Mouse (Mus musculus) embryonic facial prominence, embryonic 14.5 days (tissue): ENCODE results near the gene Slc22a13. TPM values are rescaled to one million over a fixed set of nuclear protein-coding genes. Genes with fewer than 3 reads are reported as not detected.
A peak's percentile ranks its signal among the peaks of the same experiment; 100 is the strongest.

Source experiments
- ATAC-seq: fragments of 200-750 bp; cut with Nextera tagmentation; 2 replicates; pipeline ENCODE4 v1.8.0; 2017; ENCODE audit warnings: low read depth, moderate number of reproducible peaks, moderate TSS enrichment
- DNase-seq: peaks from one replicate; pipeline ENCODE4 v3.0.0-alpha.2; 2015; ENCODE audit warnings: low spot score
- H3K27ac ChIP-seq: fragments of 300-500 bp; sonication (generic); replicated peaks from 2 replicates; pipeline ENCODE4 v1.5.1; 2014; ENCODE audit warnings: low read depth, mild to moderate bottlenecking, low read length, moderate library complexity
- H3K27me3 ChIP-seq: fragments of 300-500 bp; sonication (generic); replicated peaks from 2 replicates; pipeline ENCODE4 v1.6.1; 2014; ENCODE audit warnings: low read length; ENCODE audit not compliant: control insufficient read depth, insufficient read depth
- H3K36me3 ChIP-seq: fragments of 300-500 bp; sonication (generic); 2 replicates; pipeline ENCODE4 v1.6.1; 2014; ENCODE audit warnings: low read length, mixed read lengths; ENCODE audit not compliant: control insufficient read depth, insufficient read depth
- H3K4me1 ChIP-seq: fragments of 300-500 bp; sonication (generic); 2 replicates; pipeline ENCODE4 v1.6.1; 2014; ENCODE audit warnings: antibody characterized with exemption, low read length; ENCODE audit not compliant: control insufficient read depth, insufficient read depth
- H3K4me2 ChIP-seq: fragments of 300-500 bp; sonication (generic); 2 replicates; pipeline ENCODE4 v1.6.1; 2014; ENCODE audit warnings: low read depth, mild to moderate bottlenecking, low read length, moderate library complexity, mixed read lengths
- H3K4me3 ChIP-seq: fragments of 300-500 bp; sonication (generic); 2 replicates; pipeline ENCODE4 v1.5.1; 2014; ENCODE audit warnings: low read depth, mild to moderate bottlenecking, low read length
- H3K9ac ChIP-seq: fragments of 300-500 bp; sonication (generic); 2 replicates; pipeline ENCODE4 v1.6.1; 2014; ENCODE audit warnings: low read depth, mild to moderate bottlenecking, low read length, moderate library complexity, mixed read lengths
- H3K9me3 ChIP-seq: fragments of 300-500 bp; sonication (generic); 2 replicates; pipeline ENCODE4 v1.6.1; 2016; ENCODE audit warnings: low read length; ENCODE audit not compliant: control insufficient read depth
- WGBS: fragments of 180-500 bp; shearing (Covaris S2); extraction: QIAGEN DNeasy Blood & Tissue Kit; methylation state at CpG from one replicate; pipeline ENCODE4 v1.1.7; 2014; 5-methylcytosine and 5-hydroxymethylcytosine counted together
- polyA plus RNA-seq: library from polyadenylated mRNA; unstranded; fragments of >200 nt; fragmentation: Nextera tagmentation; extraction: Ambion mirVana; gene quantifications from 2 replicates; pipeline ENCODE4 v1.2.1, GENCODE M21; 2014

Gene Slc22a13
- polyA plus RNA-seq, 1 experiment from 2014 or later, result not detected

GRCm38 (mm10) chr9:119212996-119213395, 4.1 kb upstream of the Slc22a13 start:
- Histone ChIP-seq H3K4me3 (no peak overlapping the region), H3K36me3 (no peaks in the 10 kb centered on the region), H3K4me1 (no peaks in the 10 kb centered on the region), H3K27ac (no peak overlapping the region), H3K4me2 (no peak overlapping the region), H3K9me3 (no peaks in the 10 kb centered on the region), H3K9ac (no peak overlapping the region), H3K27me3 (no peaks in the 10 kb centered on the region)
- DNase-seq, result no peak
- ATAC-seq, result no peak
- 78% methylated on average over 8 of the region's 8 CpGs for WGBS

GRCm38 (mm10) chr9:119207113-119207512, 1.8 kb downstream of the Slc22a13 start:
- Histone ChIP-seq H3K9me3 (0 out of 2 replicates have a peak, but pooled peaks cover 7% of the 10 kb centered on the region), H3K9ac (no peak overlapping the region), H3K36me3 (no peaks in the 10 kb centered on the region), H3K4me2 (no peak overlapping the region), H3K27ac (no peak overlapping the region), H3K27me3 (no peaks in the 10 kb centered on the region), H3K4me3 (no peak overlapping the region), H3K4me1 (no peaks in the 10 kb centered on the region)
- DNase-seq (no peak), ATAC-seq (no peak)
- 64% methylated on average over 4 of the region's 4 CpGs for WGBS

- Histone ChIP-seq H3K27me3 (no peaks in the 10 kb centered on the region), H3K4me1 (no peaks in the 10 kb centered on the region), H3K4me2 (no peak overlapping the region), H3K27ac (no peak overlapping the region), H3K36me3 (no peaks in the 10 kb centered on the region), H3K9me3 (0 out of 2 replicates have a peak, but pooled peaks cover 7% of the 10 kb centered on the region), H3K4me3 (no peak overlapping the region), H3K9ac (no peak overlapping the region)
- 88% methylated on average over 2 of the region's 2 CpGs for WGBS
- ATAC-seq, result no peak
- DNase-seq, result no peak
Measured at GRCm38 (mm10) chr9:119206666-119207065, 2.2 kb downstream of the Slc22a13 start.

- ATAC-seq (no peak), DNase-seq (no peak)
- WGBS, result 88% methylated on average over 5 of the region's 5 CpGs
- no peaks in the 10 kb centered on the region for H3K27me3 ChIP-seq
- no peak overlapping the region for H3K9ac ChIP-seq
- no peak overlapping the region for H3K27ac ChIP-seq
- H3K4me1 ChIP-seq, result no peaks in the 10 kb centered on the region
- 0 out of 2 replicates have a peak, but pooled peaks cover 7% of the 10 kb centered on the region for H3K9me3 ChIP-seq
- no peaks in the 10 kb centered on the region for H3K36me3 ChIP-seq
- H3K4me2 ChIP-seq, result no peak overlapping the region
- H3K4me3 ChIP-seq, result no peak overlapping the region
Measured at GRCm38 (mm10) chr9:119205756-119206155, 3.1 kb downstream of the Slc22a13 start.

- 0 out of 2 replicates have a peak, but pooled peaks cover 7% of the 10 kb centered on the region for H3K9me3 ChIP-seq
- no peaks in the 10 kb centered on the region for H3K27me3 ChIP-seq
- ATAC-seq, result no peak
- no peak overlapping the region for H3K4me3 ChIP-seq
- 93% methylated on average over 9 of the region's 9 CpGs for WGBS
- no peak overlapping the region for H3K9ac ChIP-seq
- no peak overlapping the region for H3K4me2 ChIP-seq
- H3K27ac ChIP-seq, result no peak overlapping the region
- H3K36me3 ChIP-seq, result no peaks in the 10 kb centered on the region
- no peaks in the 10 kb centered on the region for H3K4me1 ChIP-seq
- no peak for DNase-seq
Measured at GRCm38 (mm10) chr9:119203617-119204016, 5.3 kb downstream of the Slc22a13 start.

GRCm38 (mm10) chr9:119201653-119202052, 7.2 kb downstream of the Slc22a13 start:
- H3K4me1 ChIP-seq, result no peaks in the 10 kb centered on the region
- H3K27ac ChIP-seq, result no peak overlapping the region
- H3K27me3 ChIP-seq, result no peaks in the 10 kb centered on the region
- no peak for DNase-seq
- no peak overlapping the region for H3K9ac ChIP-seq
- 83% methylated on average over 5 of the region's 5 CpGs for WGBS
- no peaks in the 10 kb centered on the region for H3K36me3 ChIP-seq
- H3K9me3 ChIP-seq, result 0 out of 2 replicates have a peak, but pooled peaks cover 7% of the 10 kb centered on the region
- no peak for ATAC-seq
- no peak overlapping the region for H3K4me2 ChIP-seq
- no peak overlapping the region for H3K4me3 ChIP-seq

- Histone ChIP-seq H3K27me3 (no peaks in the 10 kb centered on the region), H3K4me3 (no peak overlapping the region), H3K27ac (no peak overlapping the region), H3K9me3 (0 out of 2 replicates have a peak, but pooled peaks cover 2% of the 10 kb centered on the region), H3K4me2 (no peak overlapping the region), H3K4me1 (no peaks in the 10 kb centered on the region), H3K36me3 (no peaks in the 10 kb centered on the region), H3K9ac (no peak overlapping the region)
- WGBS, result 65% methylated on average over 10 of the region's 10 CpGs
- no peak for ATAC-seq
- DNase-seq, result no peak
Measured at GRCm38 (mm10) chr9:119199151-119199861, 9.6 kb downstream of the Slc22a13 start.

GRCm38 (mm10) chr9:119192202-119192990, 16.5 kb downstream of the Slc22a13 start:
- ATAC-seq (peak; percentile 44; the same call in 1 of the 2 replicates), DNase-seq (peak; percentile 36)
- H3K4me1 ChIP-seq, result no peaks in the 10 kb centered on the region
- no peak overlapping the region for H3K4me2 ChIP-seq
- no peaks in the 10 kb centered on the region for H3K36me3 ChIP-seq
- H3K27ac ChIP-seq, result no peak overlapping the region
- H3K27me3 ChIP-seq, result no peaks in the 10 kb centered on the region
- H3K9ac ChIP-seq, result no peak overlapping the region
- no peaks in the 10 kb centered on the region for H3K9me3 ChIP-seq
- 31% methylated on average over 11 of the region's 11 CpGs for WGBS
- no peak overlapping the region for H3K4me3 ChIP-seq
